In the genomic region with DNA sequence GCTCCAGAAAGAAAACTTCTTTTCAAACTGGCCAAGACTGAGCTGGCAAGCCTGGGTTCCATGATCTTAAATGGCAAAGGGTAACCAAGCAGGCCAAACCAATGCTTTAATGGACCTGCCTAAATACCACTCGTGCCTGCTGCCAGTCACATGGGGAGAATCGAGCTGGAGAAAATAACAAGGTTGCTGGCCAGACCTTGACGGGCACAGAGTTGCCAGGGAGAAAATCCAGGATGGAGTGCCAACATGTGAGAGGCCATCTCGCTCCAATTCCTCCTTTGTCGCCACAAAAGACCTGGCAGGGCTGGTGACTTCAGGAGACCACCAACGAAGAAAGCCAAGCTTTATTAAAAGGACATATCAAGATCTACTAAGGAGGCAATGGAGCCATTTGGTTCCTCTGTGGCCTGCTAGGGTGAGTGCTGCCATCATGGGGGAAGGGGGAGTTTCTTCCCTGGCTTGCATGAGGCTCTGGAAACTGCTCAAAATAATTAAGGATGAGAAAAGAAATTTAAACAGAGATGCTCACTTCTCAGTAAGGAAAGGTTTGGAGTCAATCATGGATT, we compare ENCODE assay signal across 14 mouse cellular contexts. TPM values are rescaled to one million over a fixed set of nuclear protein-coding genes. Genes with fewer than 3 reads are reported as not detected.
A peak's percentile ranks its signal among the peaks of the same experiment; 100 is the strongest.
DNase-seq lines count a peak whose midpoint lies in the region; ATAC-seq lines count a peak whose summit lies in the region.
"Had no signal": no experiment of that assay in that cellular context is flagged by ENCODE, and none has a peak within 500 bp of the region (broad histone marks: within the 10 kb centered on the region; RNA-seq: fewer than 3 reads in every experiment).

No protein-coding gene starts in this region.

- intact Hi-C loops in left cerebral cortex, postnatal 4 days (cut with DNase I), result no loop called here
- intact Hi-C loops in left cerebral cortex, postnatal 36 days (cut with DNase I), result no loop called here

- H3K4me3 ChIP-seq in forebrain, embryonic 15.5 days, result no peak overlapping the region
- H3K4me3 ChIP-seq in forebrain, embryonic 10.5 days, result no peak overlapping the region
- no peak overlapping the region for H3K4me3 ChIP-seq in hindbrain, embryonic 16.5 days (ENCODE audit: low read length)
- H3K4me3 ChIP-seq: midbrain, embryonic 12.5 days had no signal

- no peak overlapping the region for H3K4me2 ChIP-seq in forebrain, embryonic 15.5 days (replicated peaks)
- H3K4me2 ChIP-seq in hindbrain, embryonic 16.5 days (ENCODE audit: low read length), result no peak overlapping the region
- H3K4me2 ChIP-seq: midbrain, embryonic 12.5 days had no signal

- H3K27me3 ChIP-seq in forebrain, embryonic 15.5 days, result no peaks in the 10 kb centered on the region
- H3K27me3 ChIP-seq in forebrain, embryonic 10.5 days (ENCODE audit: poor library complexity, severe bottlenecking), result no peaks in the 10 kb centered on the region
- no peaks in the 10 kb centered on the region for H3K27me3 ChIP-seq in hindbrain, embryonic 16.5 days (replicated peaks; ENCODE audit: control insufficient read depth, insufficient read depth, low read length)
- H3K27me3 ChIP-seq: midbrain, embryonic 12.5 days; Patski had no signal

- H3K27ac ChIP-seq in forebrain, embryonic 15.5 days (replicated peaks), result no peak overlapping the region
- no peak overlapping the region for H3K27ac ChIP-seq in forebrain, embryonic 10.5 days
- H3K27ac ChIP-seq in hindbrain, embryonic 16.5 days (ENCODE audit: low read depth, low read length), result no peak overlapping the region
- H3K27ac ChIP-seq: liver, embryonic 14.5 days; midbrain, embryonic 12.5 days; stomach, postnatal 0 days had no signal

- 49% methylated on average over 6 of the region's 6 CpGs for WGBS in forebrain, embryonic 15.5 days
- WGBS in forebrain, embryonic 10.5 days, result 88% methylated on average over 6 of the region's 6 CpGs
- WGBS in hindbrain, embryonic 16.5 days, result 69% methylated on average over 6 of the region's 6 CpGs

- no peaks in the 10 kb centered on the region for H3K36me3 ChIP-seq in forebrain, embryonic 15.5 days
- peaks cover 68% of the 10 kb centered on the region for H3K36me3 ChIP-seq in forebrain, embryonic 10.5 days (replicated peaks)
- H3K36me3 ChIP-seq in hindbrain, embryonic 16.5 days (ENCODE audit: control insufficient read depth, insufficient read depth, low read length), result no peaks in the 10 kb centered on the region
- H3K36me3 ChIP-seq: midbrain, embryonic 12.5 days had no signal

- peak; percentile 82 for ATAC-seq in forebrain, embryonic 15.5 days (replicated peaks)
- peak; percentile 89 for ATAC-seq in hindbrain, embryonic 16.5 days
- ATAC-seq: Patski had no signal

- no peak for DNase-seq in forebrain, embryonic 10.5 days (ENCODE audit: extremely low spot score, low spot score)
- DNase-seq in left cerebral cortex, postnatal 4 days, result peak; percentile 81
- no peak for DNase-seq in left cerebral cortex, postnatal 36 days (ENCODE audit: low spot score in 2 of 2)
- peak; percentile 43 for DNase-seq in cerebellum, adult 8-10 months
- no peak for DNase-seq in frontal cortex, postnatal 36 days (ENCODE audit: low spot score in 2 of 2)
- no peak for DNase-seq in lung, postnatal 4 days
- DNase-seq: B cell, adult 2 months had no signal

- H3K4me1 ChIP-seq in forebrain, embryonic 15.5 days, result peaks cover 3% of the 10 kb centered on the region; the same call in 1 of the 2 replicates
- peaks cover 11% of the 10 kb centered on the region for H3K4me1 ChIP-seq in forebrain, embryonic 10.5 days
- H3K4me1 ChIP-seq in hindbrain, embryonic 16.5 days (ENCODE audit: control insufficient read depth, insufficient read depth, low read depth, low read length), result no peaks in the 10 kb centered on the region
- H3K4me1 ChIP-seq: midbrain, embryonic 12.5 days had no signal

- no peaks in the 10 kb centered on the region for H3K9me3 ChIP-seq in forebrain, embryonic 15.5 days
- no peaks in the 10 kb centered on the region for H3K9me3 ChIP-seq in forebrain, embryonic 10.5 days
- no peaks in the 10 kb centered on the region for H3K9me3 ChIP-seq in hindbrain, embryonic 16.5 days (ENCODE audit: control insufficient read depth, low read length)
- H3K9me3 ChIP-seq: midbrain, embryonic 12.5 days had no signal

- no peak overlapping the region for H3K9ac ChIP-seq in forebrain, embryonic 15.5 days (replicated peaks)
- H3K9ac ChIP-seq in hindbrain, embryonic 16.5 days (ENCODE audit: low read depth, low read length), result no peak overlapping the region
- H3K9ac ChIP-seq: liver, embryonic 14.5 days; midbrain, embryonic 12.5 days had no signal

RNA-seq across cellular contexts. Expression of a gene that starts 10.4 kb away (rescaled TPM):
- polyA plus RNA-seq in forebrain, embryonic 15.5 days (2015; fragmentation: Nextera tagmentation; extraction: Ambion mirVana), result 27.4 and 30.3 TPM in 2 replicates
- polyA plus RNA-seq in forebrain, embryonic 10.5 days (2016; fragmentation: Nextera tagmentation; extraction: Ambion mirVana), result 31.1 and 31.3 TPM in 2 replicates
- not detected for total RNA-seq in left cerebral cortex, postnatal 4 days (2021)
- not detected for total RNA-seq in left cerebral cortex, postnatal 36 days (2021)
- polyA plus RNA-seq in hindbrain, embryonic 16.5 days (2015; fragmentation: Nextera tagmentation; extraction: Ambion mirVana), result 27.2 and 33.1 TPM in 2 replicates
- total RNA-seq: gastrocnemius, adult 8-10 months had no signal

RNA-seq across cellular contexts. Expression of a gene that starts 47.9 kb away (rescaled TPM):
- 9.1 and 10.4 TPM in 2 replicates for polyA plus RNA-seq in forebrain, embryonic 15.5 days (2015; fragmentation: Nextera tagmentation; extraction: Ambion mirVana)
- polyA plus RNA-seq in forebrain, embryonic 10.5 days (2016; fragmentation: Nextera tagmentation; extraction: Ambion mirVana), result 11.3 and 11.8 TPM in 2 replicates
- total RNA-seq in left cerebral cortex, postnatal 4 days (2021), result 10 to 100 TPM; 30.5 to 30.8 TPM
- total RNA-seq in left cerebral cortex, postnatal 36 days (2021), result 10 to 100 TPM; 16.1 to 16.3 TPM
- polyA plus RNA-seq in hindbrain, embryonic 16.5 days (2015; fragmentation: Nextera tagmentation; extraction: Ambion mirVana), result 7.2 and 9.6 TPM in 2 replicates

Comparison
In these comparisons a context has a peak if more than half of its experiments do, and no peak if none do; other contexts are left out.
1. DNase-seq: peak in left cerebral cortex, postnatal 4 days (single experiment) and cerebellum, adult 8-10 months (single experiment); none in forebrain, embryonic 10.5 days (single experiment), left cerebral cortex, postnatal 36 days (0 of 2), frontal cortex, postnatal 36 days (0 of 2) and lung, postnatal 4 days (0 of 2).